Mouse (Mus musculus): Measurements from ENCODE around the gene Rtl6. TPM values are rescaled to one million over a fixed set of nuclear protein-coding genes. Genes with fewer than 3 reads are reported as not detected.

Rtl6 gene
- 0.07 TPM for polyA plus RNA-seq (2014; fragmentation: Illumina TruSeq; extraction: RNeasy Lipid Tissue Mini Kit (QIAGEN cat#74804); ENCODE audit: low replicate concordance)

DNA sequence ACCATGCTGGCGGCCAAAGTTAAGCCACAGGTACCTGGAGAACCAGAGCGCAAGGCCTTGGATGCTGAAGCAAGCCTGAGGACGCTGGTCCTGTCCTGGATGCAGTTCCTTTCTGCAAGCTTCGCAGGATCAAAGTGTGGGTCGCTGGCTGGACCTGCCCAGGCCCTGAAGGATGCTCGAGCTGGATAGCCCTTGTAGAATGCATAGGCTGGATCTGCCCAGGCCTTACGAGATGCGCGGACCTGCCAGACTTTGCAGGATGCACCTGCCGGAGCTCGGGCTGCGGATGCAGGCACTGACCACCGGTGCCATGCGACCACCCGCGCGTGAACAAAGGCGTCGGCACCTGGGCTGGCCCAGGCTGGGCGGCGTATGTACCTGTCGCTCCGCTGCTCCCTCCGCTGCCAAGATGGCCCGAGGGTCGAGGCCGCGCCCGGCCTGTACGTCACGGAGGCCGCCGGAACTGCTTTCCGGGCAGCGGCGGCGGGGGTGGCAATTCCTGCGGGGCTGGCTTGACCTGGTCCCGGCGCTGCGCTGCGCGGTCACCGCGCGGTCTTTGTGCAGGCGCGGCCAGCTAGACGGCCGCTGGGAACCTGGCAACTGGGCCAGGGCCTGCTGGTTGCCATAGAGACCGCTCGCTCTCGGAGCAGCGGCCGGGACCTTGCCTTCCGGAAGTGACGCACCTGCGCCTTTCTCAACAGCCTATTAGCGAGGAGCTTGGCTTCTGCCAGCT lies at the start of gene Rtl6:
Rtl6 (minus strand) TSS at position 635 of the 733 bp plus-strand sequence.

Other genes starting within 250 kb of the Rtl6 start
- not detected for gene Parvg, start 233.8 kb downstream of the Rtl6 start, polyA plus RNA-seq (2014; fragmentation: Illumina TruSeq; extraction: RNeasy Lipid Tissue Mini Kit (QIAGEN cat#74804); ENCODE audit: low replicate concordance)
- 1.3 TPM for gene Shisal1, start 110.7 kb downstream of the Rtl6 start, polyA plus RNA-seq (2014; fragmentation: Illumina TruSeq; extraction: RNeasy Lipid Tissue Mini Kit (QIAGEN cat#74804); ENCODE audit: low replicate concordance)
- 0.33 TPM for gene Prr5, start 111.8 kb upstream of the Rtl6 start, polyA plus RNA-seq (2014; fragmentation: Illumina TruSeq; extraction: RNeasy Lipid Tissue Mini Kit (QIAGEN cat#74804); ENCODE audit: low replicate concordance)
- gene Arhgap8, start 162.2 kb upstream of the Rtl6 start, polyA plus RNA-seq (2014; fragmentation: Illumina TruSeq; extraction: RNeasy Lipid Tissue Mini Kit (QIAGEN cat#74804); ENCODE audit: low replicate concordance) = 0.48 TPM